Mouse (Mus musculus): ENCODE measurements around the gene Fgfr3. TPM values are rescaled to one million over a fixed set of nuclear protein-coding genes. Genes with fewer than 3 reads are reported as not detected.

Fgfr3 gene
- total RNA-seq, 2 experiments from 2014 or later = 1.9 to 3.1 TPM

Other genes with a start within 250 kb of the Fgfr3 start
- gene Fam53a, start 92.0 kb upstream of the Fgfr3 start, total RNA-seq (2021) = 10 to 100 TPM; 52.5 to 57.0 TPM
- 1 to 10 TPM in 1 of 2 experiments, under 1 TPM in 1; 0.62 to 1.0 TPM for gene Gm9903, start 91.7 kb upstream of the Fgfr3 start, total RNA-seq (2021)
- gene Slbp, start 69.1 kb upstream of the Fgfr3 start, total RNA-seq (2021) = 10 to 100 TPM; 11.8 to 13.0 TPM
- gene Tacc3, start 63.5 kb upstream of the Fgfr3 start, total RNA-seq (2021) = 1 to 10 TPM; 6.4 to 6.8 TPM
- gene Tmem129, start 63.3 kb upstream of the Fgfr3 start, total RNA-seq (2021) = 10 to 100 TPM; 10.5 to 10.9 TPM
- 10 to 100 TPM; 79.0 to 88.6 TPM for gene Letm1, start 61.1 kb downstream of the Fgfr3 start, total RNA-seq (2021)
- gene Nsd2, start 99.1 kb downstream of the Fgfr3 start, total RNA-seq (2021) = 10 to 100 TPM; 16.2 to 18.3 TPM
- gene Nelfa, start 214.7 kb downstream of the Fgfr3 start, total RNA-seq (2021) = 1 to 10 TPM; 7.0 to 8.6 TPM

Data from gastrocnemius, postnatal 14 days (tissue).